Mouse (Mus musculus): Measurements from ENCODE around the gene Mcoln3. TPM values are rescaled to one million over a fixed set of nuclear protein-coding genes. Genes with fewer than 3 reads are reported as not detected.

Mcoln3 gene
- polyA plus RNA-seq, 1 experiment from 2014 or later, result 2.5 TPM

DNA sequence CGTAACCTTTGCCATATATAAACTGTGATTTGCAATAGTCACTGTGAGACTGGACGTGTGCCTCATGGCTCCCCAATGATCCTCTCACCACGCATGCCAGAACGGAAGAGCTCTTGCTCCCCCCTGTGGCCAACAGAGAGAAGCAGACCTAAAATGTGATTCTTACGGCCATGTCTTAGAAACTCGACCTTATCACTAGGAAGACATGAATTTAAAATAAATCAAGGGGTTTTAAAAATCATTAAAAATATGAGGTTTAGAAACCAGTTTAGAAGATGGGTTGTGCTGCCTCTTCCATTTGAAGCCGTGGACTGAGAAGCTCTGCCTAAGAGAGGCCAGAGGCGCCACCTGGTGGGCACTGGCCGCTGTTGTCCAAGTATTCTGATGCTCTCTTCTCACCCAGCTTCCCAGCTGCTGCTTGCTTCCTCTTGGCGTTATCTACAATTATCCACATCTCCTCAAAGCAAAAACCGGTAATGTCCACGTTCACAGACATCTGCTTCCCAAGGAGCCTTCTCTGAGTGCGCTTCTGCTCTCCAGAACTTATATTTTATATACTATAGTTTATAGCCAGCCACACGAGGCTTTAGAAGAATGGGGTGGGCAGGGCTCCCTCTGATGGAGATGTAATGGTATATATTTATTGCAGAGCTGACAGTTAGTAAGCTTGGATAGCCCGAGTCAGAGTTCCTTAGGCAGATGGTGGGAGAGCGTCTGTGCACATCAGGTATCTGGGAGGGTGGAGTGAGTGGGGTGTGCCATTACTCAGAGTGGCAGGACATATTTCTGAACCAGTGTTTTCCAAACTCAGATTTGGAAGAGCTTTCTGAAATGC lies 60.7 kb downstream of the Mcoln3 start:
- Histone ChIP-seq H3K36me3 (no peaks in the 10 kb centered on the region), H3K4me2 (replicated peaks) (peak overlapping the region; percentile 54), H3K4me3 (peak overlapping the region; percentile 30), H3K27me3 (peaks cover 17% of the 10 kb centered on the region; the same call in 1 of the 2 replicates), H3K9me3 (no peaks in the 10 kb centered on the region), H3K27ac (replicated peaks) (no peak overlapping the region), H3K9ac (replicated peaks) (peak overlapping the region; percentile 50; the same call in 1 of the 2 replicates), H3K4me1 (no peaks in the 10 kb centered on the region)
- WGBS, result 4% methylated on average over 16 of the region's 16 CpGs
- ATAC-seq (ENCODE audit: low FRiP score, low read depth), result peak; percentile 74

- Histone ChIP-seq H3K36me3 (no peaks in the 10 kb centered on the region), H3K27ac (replicated peaks) (no peak overlapping the region), H3K9me3 (no peaks in the 10 kb centered on the region), H3K4me3 (no peak overlapping the region), H3K9ac (replicated peaks) (no peak overlapping the region), H3K4me1 (peaks cover 2% of the 10 kb centered on the region; the same call in 1 of the 2 replicates), H3K4me2 (replicated peaks) (no peak overlapping the region), H3K27me3 (peaks cover 34% of the 10 kb centered on the region)
- 42% methylated on average over 2 of the region's 2 CpGs for WGBS
- no peak for ATAC-seq (ENCODE audit: low FRiP score, low read depth)
These were observed 63.1 kb downstream of the Mcoln3 start for GRCm38 (mm10) chr3:146180341-146180740.

GRCm38 (mm10) chr3:146180986-146181385 lies 63.7 kb downstream of the Mcoln3 start:
- Histone ChIP-seq H3K27me3 (peaks cover 34% of the 10 kb centered on the region), H3K27ac (replicated peaks) (no peak overlapping the region), H3K36me3 (no peaks in the 10 kb centered on the region), H3K4me1 (peaks cover 5% of the 10 kb centered on the region; the same call in 1 of the 2 replicates), H3K9me3 (no peaks in the 10 kb centered on the region), H3K4me3 (no peak overlapping the region), H3K9ac (replicated peaks) (no peak overlapping the region), H3K4me2 (replicated peaks) (no peak overlapping the region)
- no peak for ATAC-seq (ENCODE audit: low FRiP score, low read depth)
- 31% methylated on average over 3 of the region's 3 CpGs for WGBS

DNA sequence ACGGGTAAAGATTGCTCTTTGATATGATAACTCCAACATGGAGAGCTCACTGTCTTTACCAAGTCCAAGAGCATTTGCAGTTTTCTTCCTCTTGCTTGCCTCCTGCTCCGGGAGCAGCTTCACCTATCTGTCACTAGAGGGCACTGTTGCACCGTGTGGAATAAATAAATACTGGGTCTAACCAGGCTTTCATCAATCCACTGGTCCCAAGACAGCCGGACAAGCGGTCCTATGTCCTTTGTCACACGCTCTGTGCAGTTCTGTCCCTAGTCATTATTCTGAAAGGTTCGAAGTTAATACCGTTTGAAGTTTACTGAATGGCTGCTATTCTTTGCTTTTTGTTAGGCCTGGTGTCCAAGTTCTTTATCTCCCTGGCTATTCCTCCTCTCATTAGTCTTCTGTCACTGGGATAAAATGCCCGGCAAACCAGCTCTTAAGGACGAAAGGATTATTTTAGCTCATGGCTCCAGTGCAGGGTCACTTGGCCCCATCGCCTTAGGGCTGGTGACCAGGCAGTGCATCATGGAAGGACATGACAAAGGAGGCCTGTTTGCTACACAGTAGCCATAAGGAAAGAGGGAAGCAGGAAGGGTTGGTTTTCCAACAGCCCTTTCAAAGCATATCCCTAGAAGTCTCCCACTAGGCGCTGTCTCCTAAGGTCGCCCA lies 67.9 kb downstream of the Mcoln3 start:
- Histone ChIP-seq H3K27me3 (peaks cover 39% of the 10 kb centered on the region), H3K27ac (replicated peaks) (no peak overlapping the region), H3K9ac (replicated peaks) (no peak overlapping the region), H3K4me1 (peaks cover 5% of the 10 kb centered on the region; the same call in 1 of the 2 replicates), H3K36me3 (no peaks in the 10 kb centered on the region), H3K9me3 (no peaks in the 10 kb centered on the region), H3K4me3 (no peak overlapping the region), H3K4me2 (replicated peaks) (0 out of 2 replicates have a peak overlapping the region, but pooled peaks have one; percentile 11)
- 19% methylated on average over 13 of the region's 13 CpGs for WGBS
- ATAC-seq (ENCODE audit: low FRiP score, low read depth), result peak; percentile 85

DNA sequence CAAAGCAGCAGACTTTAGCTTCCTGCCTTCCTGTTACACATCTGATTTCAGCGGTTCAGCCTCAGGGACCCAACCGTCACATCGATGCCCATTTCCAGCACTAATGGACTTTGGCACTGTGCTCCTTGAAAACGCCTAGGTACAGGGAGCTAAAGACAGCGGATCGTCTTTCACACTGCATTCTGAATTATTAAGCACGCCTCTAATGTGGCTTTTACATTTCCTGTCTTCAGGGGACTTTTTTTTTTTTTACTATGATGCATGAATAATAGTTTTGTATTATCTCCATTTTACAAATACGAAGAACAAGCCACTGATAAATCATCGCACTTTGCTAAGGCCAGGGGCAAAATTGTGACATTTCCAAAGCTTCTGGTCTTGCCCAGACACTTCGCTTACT lies 68.8 kb downstream of the Mcoln3 start:
- peaks cover 5% of the 10 kb centered on the region; the same call in 1 of the 2 replicates for H3K4me1 ChIP-seq
- no peaks in the 10 kb centered on the region for H3K36me3 ChIP-seq
- H3K27me3 ChIP-seq, result peaks cover 39% of the 10 kb centered on the region
- no peak for ATAC-seq (ENCODE audit: low FRiP score, low read depth)
- no peak overlapping the region for H3K4me3 ChIP-seq
- H3K9ac ChIP-seq (replicated peaks), result no peak overlapping the region
- H3K27ac ChIP-seq (replicated peaks), result no peak overlapping the region
- 88% methylated on average over 10 of the region's 10 CpGs for WGBS
- H3K4me2 ChIP-seq (replicated peaks), result no peak overlapping the region
- no peaks in the 10 kb centered on the region for H3K9me3 ChIP-seq

DNA sequence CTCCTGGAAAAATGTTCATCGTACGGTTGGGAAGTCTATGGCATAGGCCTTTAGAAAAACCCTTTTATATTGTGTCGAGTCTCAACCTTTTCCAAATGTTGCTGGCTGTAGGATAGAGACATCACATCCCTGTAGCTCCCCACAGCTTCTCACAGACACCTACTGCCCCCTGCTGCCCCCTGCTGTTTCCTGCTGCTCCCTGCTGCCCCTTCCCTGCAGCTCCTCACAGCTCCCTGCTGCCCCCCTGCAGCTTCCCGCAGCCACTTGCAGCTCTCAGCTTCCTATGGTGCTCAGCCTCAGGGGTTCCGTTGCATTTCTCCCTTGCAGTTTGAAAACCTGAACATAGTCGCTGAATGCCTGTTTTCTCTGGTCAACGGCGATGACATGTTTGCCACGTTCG lies 72.7 kb downstream of the Mcoln3 start:
- no peak overlapping the region for H3K4me3 ChIP-seq
- WGBS, result 62% methylated on average over 10 of the region's 10 CpGs
- H3K4me2 ChIP-seq (replicated peaks), result no peak overlapping the region
- no peaks in the 10 kb centered on the region for H3K36me3 ChIP-seq
- no peaks in the 10 kb centered on the region for H3K9me3 ChIP-seq
- H3K4me1 ChIP-seq, result peaks cover 5% of the 10 kb centered on the region; the same call in 1 of the 2 replicates
- no peak for ATAC-seq (ENCODE audit: low FRiP score, low read depth)
- H3K27me3 ChIP-seq, result peaks cover 11% of the 10 kb centered on the region; the same call in 1 of the 2 replicates
- H3K9ac ChIP-seq (replicated peaks), result no peak overlapping the region
- no peak overlapping the region for H3K27ac ChIP-seq (replicated peaks)

Other genes starting within 250 kb of the Mcoln3 start
- 43.5 and 47.1 TPM in 2 replicates for gene Bcl10, start 194.6 kb upstream of the Mcoln3 start, polyA plus RNA-seq (2016; fragmentation: Nextera tagmentation; extraction: Ambion mirVana)
- 58.8 and 61.5 TPM in 2 replicates for gene 2410004B18Rik, start 179.4 kb upstream of the Mcoln3 start, polyA plus RNA-seq (2016; fragmentation: Nextera tagmentation; extraction: Ambion mirVana)
- gene Syde2, start 129.6 kb upstream of the Mcoln3 start, polyA plus RNA-seq (2016; fragmentation: Nextera tagmentation; extraction: Ambion mirVana), result 0.92 and 1.3 TPM in 2 replicates
- gene Wdr63, start 9.3 kb upstream of the Mcoln3 start, polyA plus RNA-seq (2016; fragmentation: Nextera tagmentation; extraction: Ambion mirVana), result 0.18 and 0.34 TPM in 2 replicates
- gene Mcoln2, start 32.4 kb downstream of the Mcoln3 start, polyA plus RNA-seq (2016; fragmentation: Nextera tagmentation; extraction: Ambion mirVana), result 0.24 and 0.26 TPM in 2 replicates
- 0.35 and 0.52 TPM in 2 replicates for gene Lpar3, start 103.5 kb downstream of the Mcoln3 start, polyA plus RNA-seq (2016; fragmentation: Nextera tagmentation; extraction: Ambion mirVana)

Measured in midbrain, embryonic 12.5 days (tissue).